Mouse (Mus musculus): ENCODE data around the gene A230050P20Rik. TPM values are rescaled to one million over a fixed set of nuclear protein-coding genes. Genes with fewer than 3 reads are reported as not detected.

Gene A230050P20Rik
- total RNA-seq, 2 experiments from 2014 or later: 68.5 to 85.5 TPM

DNA sequence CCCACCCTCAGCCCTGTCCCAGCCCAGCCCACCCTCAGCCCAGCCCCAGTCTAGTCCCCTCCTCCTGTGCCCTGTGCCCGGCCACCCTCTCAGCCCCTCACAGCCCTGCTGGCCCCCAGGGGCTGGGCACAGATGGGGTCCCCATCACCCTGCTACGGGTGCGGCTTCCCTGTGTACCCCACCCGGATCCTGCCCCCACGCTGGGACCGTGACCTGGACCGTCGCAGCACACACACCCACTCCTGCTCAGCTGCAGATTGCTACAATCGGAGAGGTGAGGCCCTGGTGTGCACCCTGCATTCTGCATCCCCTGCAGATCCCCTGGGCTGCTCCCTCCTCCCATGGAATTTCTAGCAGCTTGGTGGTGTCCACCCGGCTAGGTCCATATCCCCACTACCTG lies 4.5 kb downstream of the A230050P20Rik start:
- DNase-seq (ENCODE audit: low spot score in 2 of 2): no peak

DNA sequence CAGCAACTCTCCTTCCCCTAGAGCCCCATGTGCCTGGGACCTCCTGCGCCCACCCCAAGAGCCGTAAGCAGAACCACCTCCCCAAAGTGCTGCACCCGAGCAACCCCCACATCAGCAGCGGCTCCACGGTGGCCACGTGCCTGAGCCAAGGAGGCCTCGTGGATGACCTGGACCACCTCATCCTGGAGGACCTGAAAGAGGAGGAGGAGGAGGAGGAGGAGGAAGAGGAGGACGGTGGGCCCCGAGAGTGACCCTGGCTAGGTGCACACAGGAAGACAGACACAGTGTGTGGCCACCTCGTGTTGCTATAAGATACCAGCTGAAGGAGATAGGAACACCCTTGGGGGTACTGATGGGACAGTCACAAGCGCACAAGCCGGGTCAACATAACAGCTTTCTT lies 5.1 kb downstream of the A230050P20Rik start:
- DNase-seq (ENCODE audit: low spot score in 2 of 2): no peak

DNA sequence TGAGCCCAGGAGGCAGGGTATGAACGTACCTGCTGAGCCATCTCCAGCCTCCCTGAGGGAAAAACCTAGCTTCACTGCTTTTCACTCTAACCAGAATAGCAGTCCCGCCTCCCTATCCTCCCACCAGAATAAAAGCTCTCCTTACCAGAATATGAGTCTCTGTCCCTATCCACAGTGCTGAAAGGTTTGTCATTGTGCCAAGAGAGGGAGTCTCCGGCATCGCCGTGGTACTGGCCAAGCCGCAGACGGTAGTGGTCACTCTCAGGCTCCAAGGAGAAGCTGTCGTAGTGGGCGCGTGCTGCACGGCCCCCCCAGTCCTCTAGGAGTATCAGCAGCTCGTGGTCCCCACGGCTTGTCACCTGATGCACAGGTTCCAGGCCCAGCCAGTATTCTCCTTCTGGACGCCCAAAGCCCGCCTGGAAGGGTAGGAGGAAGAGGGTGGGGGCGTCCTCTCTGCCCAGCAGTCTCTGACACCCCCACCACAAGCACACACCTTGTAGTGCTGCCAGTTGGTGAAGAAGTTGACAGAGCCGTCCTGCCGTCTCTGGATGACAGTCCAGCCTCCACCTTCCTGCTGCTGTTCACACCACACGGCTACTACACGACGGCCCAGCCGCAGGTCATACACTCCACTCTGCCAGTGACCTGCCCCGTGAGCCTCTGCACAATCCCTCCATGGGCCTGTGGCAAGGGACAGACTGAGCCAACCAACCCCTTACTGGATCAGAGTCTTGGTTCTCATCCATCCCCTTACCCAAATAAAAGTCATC lies 6.8 kb downstream of the A230050P20Rik start:
- peak; percentile 39 to 56 for DNase-seq (ENCODE audit: low spot score in 2 of 2)

DNA sequence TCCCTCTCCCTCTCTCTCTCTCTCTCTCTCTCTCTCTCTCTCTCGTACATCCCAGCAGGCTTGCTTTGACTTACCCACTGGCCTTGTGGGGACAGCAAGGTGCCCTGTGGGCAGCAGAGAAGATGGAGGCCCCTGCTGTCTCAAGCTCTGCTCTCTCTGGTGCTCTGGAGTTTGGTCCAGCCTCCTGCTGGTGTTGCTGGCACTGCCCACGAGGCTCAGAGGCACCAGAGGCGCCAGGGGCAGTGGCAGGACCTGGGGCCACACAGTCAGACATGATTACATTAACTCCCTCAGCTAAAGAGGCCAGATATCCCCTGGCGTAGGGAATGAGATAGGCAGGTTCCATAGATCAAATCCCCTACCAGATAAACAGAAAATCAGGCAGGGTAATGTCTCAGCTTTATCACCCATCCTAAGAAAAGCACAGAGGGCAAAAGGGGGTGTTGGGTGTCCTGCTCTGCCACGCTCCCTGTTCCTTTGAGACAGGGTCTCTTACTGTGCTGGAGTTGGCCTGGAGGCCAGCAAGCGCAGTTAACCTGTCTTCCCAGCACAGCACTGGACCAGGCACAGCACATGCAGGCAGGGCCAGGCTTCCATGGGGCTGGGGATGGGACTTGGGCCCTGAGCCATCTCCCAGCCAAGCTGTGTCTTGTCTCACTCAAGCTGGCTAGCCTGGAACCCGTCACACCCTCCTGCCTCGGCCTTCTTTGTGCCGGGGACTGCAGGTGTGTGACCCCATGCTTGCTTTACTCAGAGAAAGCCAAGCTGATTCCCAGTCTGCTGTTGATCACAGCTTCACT lies 8.1 kb downstream of the A230050P20Rik start:
- no peak for DNase-seq (ENCODE audit: low spot score in 2 of 2)

DNA sequence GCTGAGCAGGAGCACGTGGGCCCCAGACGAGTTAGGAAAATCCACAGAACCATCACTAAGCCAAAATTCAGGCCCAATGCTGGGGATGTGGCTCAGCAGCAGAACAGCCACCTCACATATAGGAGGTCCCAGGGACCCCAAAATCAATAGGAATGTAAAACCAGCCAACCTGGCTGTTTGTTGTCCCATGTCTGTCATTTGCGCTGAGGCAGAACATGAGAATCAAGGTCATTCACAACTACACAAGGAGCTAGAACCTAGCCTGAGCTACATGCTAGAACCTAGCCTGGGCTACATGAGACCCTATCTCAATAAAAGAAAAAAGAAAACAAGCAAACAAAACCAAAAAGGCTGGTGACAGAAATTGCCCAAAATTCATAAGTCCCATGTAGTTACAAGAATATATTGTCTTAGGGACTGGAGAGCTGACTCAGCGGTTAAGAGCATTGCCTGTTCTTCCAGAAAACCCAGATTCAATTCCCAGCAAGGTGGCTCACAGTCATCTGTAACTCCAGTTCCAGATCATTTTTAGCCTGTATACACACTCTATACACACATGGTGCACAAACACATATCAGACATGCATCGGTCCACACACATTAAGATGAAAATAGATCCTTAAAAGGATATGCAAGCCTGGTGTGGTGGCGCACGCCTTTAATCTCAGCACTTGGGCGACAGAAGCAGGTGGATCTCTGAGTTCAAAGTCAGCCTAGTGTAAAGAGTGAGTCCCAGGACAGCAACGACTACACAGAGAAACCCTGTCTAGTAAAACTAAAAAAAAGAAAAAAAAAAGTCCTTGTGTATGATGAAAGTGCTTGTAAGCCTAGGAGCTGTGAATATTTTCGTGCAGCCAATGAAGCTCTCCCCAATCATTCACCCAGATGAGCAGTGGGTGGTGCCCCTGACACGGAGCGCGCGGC lies 8.9 kb downstream of the A230050P20Rik start:
- DNase-seq (ENCODE audit: low spot score in 2 of 2): no peak

DNA sequence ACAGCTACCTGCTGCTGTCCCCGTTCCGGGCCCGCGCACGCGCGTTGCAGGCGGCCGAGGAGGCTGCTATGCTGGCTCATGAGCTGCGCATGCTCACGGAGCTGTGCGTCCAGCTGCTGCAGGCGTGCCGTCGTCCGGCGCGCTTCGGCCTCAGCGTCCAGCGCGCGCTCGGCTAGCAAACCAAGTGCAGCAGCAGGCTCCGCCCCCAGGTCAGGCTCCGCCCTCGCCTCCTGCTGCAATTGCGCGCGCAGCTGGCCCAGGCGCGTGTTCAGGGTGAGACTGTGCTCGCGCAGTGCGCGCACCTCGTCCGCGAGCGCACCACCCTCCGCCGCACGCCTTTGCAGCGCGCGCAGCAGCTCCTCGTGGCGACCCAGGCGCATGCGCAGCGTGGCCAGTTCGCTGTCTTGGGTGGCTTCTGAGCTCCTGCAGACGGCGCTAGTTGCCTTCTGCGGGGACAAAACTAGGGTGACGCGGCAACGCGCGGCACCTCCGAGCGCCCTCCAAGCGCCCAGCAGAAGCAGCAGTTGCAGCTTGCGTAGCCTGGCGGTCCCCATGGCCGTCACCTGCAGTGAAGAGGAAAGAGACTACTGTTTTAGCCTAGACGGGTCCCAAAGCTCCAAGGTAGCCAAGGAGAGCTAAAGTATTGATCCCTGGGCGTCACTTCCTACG lies 9.7 kb downstream of the A230050P20Rik start:
- peak; percentile 99 to 100 for DNase-seq (ENCODE audit: low spot score in 2 of 2)

DNA sequence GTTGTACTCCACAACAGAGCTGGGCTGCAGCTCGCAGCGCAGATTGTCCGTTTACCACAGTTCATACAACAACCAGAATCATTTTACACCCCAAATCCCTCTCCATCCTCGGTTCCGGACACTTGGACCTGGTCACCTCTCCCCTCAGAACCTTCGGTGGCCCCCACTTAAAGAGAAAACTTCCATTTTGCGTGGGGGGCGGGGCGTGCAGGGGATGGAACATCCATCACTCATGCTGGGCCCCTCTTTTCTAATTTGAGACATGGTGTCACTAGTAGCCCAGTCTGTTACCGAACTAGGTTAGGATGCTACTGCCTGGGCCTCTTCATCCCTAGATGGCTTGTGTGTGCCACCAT lies 10.2 kb downstream of the A230050P20Rik start:
- DNase-seq (ENCODE audit: low spot score in 2 of 2): no peak

DNA sequence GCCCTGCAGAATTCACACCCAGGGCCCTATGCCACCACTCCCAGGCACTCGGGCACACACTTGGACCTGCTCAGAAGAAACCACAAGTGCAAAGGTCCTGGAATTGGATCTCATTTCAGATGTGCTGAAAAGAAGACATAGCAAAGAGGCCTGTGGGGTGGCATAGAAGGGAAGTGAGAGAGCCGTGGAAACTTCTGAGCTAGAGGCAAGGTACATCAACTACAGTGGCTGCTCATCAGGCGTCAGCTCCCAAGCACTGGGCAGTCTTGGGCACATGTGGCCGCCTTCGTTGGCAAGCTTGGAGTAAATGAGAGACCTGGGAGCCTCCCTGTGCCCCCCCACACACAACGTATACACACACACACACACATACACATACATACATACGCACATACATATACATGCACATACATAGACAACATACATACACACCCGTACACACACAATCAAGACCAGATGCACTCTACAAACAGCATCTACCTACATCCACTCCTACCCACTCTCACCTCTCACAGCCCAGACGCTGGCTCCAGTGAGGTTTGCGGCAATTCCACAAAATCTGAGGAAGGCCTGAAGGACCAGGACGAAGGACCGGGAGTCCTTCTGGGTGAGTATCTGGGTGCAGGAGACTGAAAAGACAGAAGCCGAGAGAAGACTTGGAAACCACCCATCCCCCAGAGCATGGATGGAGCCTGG lies 10.8 kb downstream of the A230050P20Rik start, which contains the start of gene Angptl6:
TSS of gene Angptl6 (minus strand) at position 631 of the 696 bp plus-strand sequence.
- DNase-seq (ENCODE audit: low spot score in 2 of 2): no peak

DNA sequence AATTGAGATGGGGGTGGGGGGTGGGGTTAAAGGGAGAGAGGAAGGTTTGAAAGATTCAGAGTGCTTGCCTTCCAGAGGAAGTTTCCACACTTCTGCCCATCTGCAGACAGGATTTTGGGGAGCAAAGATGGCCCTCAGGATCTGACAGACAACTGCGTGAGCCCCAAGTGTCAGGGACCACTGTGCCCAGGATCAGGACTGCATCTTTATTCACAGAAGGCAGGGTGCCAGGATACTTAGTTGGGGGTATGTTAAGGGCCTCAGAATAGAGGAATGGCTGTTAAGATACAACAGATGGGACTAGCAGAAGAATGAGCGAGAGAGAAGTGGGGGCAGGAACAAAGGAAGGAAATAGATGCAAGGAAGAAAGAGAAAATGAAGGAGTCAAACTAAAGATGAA lies 18.1 kb downstream of the A230050P20Rik start:
- no peak for DNase-seq (ENCODE audit: low spot score in 2 of 2)

DNA sequence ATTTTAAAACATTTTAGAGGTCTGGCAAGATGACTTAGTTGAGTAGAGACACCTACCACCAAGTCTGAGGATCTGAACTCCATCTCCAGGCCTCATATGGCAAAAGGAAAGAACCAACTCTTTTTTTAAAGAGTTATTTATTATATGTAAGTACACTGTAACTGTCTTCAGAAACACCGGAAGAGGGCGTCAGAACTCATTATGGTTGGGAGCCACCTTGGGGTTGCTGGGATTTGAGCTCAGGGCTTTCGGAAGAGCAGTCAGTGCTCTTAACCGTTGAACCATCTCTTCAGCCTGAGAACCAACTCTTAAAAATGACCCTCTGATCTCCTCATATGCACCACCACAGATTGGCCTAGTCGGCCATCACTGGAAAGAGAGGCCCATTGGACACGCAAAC lies 18.7 kb downstream of the A230050P20Rik start:
- no peak for DNase-seq (ENCODE audit: low spot score in 2 of 2)

DNA sequence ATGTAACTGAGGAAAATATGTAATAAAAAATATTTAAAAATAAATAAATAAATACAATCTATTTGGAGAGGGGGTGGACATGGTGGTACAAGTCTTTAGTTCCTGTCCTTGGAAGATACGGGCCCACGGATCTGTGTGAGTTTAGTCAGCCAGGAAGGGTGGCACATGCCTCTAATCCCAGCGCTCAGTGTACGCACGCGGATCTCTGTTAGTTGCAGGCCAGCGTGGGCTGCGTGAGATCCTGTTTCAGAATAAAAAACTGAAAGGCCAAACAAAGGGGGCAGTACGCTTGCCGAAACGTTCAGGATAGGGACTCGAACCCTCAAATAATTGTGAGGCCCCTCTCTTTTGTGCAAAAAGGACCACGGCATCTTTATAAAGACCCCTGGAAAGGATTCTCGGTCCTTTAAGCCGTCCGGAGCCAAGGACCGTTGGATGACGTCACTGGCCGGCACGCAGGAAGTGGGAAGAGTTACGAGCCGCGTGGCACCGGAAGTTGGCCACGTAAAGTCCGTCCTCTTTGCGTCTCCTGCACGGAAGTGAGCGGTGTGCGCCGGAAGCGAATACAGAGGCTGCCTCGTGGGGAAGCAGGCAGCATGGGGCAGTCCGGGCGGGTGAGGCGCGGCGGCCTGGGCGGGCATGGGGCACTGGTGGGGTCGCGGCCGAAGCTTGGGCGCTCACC lies 19.4 kb downstream of the A230050P20Rik start, which contains the start of gene Ppan:
TSS of gene Ppan (plus strand) at position 472 of the 682 bp plus-strand sequence.
- peak; percentile 97 to 98 for DNase-seq (ENCODE audit: low spot score in 2 of 2)

DNA sequence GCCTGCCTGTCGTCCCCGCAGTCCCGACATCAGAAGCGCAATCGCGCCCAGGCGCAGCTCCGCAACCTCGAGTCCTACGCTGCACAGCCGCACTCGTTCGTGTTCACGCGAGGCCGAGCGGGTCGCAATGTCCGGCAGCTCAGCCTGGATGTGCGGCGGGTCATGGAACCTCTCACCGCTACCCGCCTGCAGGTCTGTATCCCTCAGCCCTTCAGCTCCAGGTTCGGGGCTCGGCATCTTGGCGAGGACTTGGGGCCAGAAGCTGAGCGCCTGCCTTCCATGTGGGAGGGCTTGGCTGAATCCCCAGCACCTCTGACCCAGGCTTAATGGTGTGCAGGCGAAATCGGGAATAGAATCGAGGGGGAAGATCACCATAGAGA lies 19.9 kb downstream of the A230050P20Rik start:
- DNase-seq (ENCODE audit: low spot score in 2 of 2): no peak

DNA sequence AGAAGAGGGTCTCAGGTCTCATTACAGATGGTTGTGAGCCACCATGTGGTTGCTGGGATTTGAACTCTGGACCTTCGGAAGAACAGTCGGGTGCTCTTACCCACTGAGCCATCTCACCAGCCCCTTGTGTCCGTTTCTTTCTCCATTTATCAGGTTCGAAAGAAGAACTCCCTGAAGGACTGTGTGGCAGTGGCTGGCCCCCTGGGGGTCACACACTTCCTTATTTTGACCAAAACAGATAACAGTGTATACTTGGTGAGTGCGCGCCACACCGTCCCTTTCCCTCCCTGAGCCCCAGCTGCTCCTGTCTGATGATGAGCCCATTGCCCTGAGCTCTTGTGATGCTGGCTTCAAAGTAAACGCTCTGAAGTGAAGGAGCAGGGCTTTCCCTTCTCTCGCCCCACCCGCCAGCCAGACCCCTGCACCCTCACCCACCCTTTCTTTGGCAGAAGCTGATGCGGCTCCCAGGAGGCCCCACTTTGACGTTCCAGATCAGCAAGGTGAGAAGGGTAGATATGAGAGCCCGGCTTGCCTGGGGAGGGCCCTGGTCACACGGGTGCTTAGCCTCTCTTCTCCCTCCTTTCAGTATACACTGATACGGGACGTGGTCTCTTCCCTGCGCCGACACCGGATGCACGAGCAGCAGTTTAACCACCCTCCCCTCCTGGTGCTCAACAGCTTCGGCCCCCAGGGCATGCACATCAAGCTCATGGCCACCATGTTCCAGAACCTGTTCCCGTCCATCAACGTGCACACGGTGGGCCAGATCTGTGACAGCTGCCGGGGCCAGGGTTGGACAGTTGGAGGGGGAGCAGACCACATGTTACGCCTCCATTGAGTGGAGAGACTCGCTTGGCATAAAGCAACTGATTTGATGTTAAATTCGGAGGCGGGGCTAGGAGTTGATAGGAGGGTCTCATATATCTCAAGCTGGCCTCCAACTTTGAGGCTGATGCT lies 21.0 kb downstream of the A230050P20Rik start:
- no peak for DNase-seq (ENCODE audit: low spot score in 2 of 2)

DNA sequence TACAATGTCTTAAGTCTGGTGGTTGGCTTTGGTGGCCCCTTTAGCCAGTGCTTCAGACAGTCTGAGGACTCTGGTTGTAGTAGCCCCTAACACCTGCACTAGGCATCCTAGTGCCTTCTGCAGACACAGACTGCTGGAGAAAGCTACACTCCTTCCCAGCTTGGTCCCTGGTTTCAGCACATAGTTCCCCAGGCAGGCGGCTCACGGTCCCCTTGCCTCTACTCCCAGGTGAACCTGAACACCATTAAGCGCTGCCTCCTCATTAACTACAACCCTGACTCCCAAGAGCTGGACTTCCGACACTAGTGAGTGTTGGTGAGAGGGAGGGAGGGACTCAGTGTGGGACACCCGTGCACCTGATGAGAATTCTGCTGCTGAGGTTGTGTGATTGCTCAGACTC lies 22.0 kb downstream of the A230050P20Rik start:
- DNase-seq (ENCODE audit: low spot score in 2 of 2): no peak

DNA sequence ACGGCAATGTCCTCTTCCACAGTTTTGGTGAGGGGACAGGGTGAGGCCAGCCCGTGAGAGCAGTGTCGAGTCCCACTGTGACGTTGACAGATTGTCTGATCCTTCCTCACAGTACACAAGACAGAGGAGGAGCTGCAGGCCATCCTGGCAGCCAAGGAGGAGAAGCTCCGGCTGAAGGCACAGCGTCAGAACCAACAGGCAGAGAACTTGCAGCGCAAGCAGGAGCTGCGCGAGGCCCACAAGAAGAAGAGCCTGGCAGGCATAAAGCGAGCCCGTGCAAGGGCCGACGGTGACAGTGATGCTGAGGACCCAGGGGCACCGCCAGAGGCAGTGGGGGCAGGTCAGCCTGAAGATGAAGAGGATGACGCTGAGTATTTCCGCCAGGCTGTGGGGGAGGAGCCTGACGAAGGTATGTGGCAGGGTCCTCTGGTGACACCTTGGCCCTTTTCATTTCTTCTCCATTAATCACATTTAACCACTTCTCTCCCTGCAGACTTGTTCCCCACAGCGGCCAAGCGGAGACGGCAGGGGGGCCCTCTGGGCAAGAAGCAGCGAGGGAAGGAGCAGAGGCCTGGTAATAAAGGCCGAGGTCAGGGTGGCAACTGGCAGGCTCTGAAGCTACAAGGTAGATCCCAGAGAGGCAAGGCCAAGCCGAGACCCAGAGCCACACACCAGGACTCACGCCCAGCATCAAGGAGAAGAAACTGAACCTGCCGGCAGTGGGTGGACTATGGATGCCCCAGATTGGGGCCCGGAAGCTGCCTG lies 23.1 kb downstream of the A230050P20Rik start:
- DNase-seq (ENCODE audit: low spot score in 2 of 2): no peak

DNA sequence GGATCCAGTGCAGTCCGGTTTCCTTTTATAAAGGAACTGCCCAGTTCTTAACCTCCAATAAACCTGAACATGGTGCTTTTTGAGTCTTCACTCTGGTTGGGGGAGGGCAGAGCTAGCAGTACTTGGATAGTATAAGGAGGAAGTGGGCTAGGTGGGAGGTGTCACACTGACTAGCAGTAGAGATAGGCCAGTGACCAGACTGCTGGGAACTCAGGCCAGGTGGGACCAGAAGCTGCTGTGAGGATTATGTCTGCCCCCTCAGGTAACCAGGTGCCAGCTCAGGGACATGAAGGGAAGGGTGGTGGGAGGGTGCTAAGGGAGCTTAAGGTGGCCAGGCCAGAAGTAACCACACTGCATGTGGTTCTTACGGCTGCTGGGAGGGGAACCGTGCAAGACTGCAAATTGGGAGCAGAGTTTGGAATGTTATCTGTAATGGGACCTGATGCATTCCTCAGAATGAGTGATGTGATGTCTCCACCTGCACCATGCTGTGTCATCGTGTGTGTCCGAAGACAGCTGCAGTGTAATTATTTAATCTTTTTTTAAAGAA lies 23.7 kb downstream of the A230050P20Rik start:
- no peak for DNase-seq (ENCODE audit: low spot score in 2 of 2)

DNA sequence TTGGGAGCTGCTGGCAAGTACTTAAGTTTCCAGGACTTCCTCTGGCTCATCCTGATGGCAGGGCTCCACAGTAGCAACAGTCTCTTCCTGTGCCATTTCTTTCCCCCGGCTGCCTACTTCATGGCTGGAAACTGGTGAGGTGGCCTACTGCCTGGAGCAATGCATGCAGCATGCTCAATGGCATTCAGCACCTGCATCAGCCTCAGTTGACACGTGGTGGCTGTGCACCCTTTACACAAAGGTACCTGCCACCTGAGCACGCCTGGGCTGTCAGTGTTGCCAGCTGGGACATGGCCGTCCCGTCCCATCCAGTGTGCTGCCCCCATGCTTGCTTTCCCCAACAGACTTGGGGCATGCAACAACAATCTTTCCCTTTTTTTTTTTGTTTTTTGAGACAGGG lies 24.6 kb downstream of the A230050P20Rik start:
- DNase-seq (ENCODE audit: low spot score in 2 of 2): no peak
